Mouse (Mus musculus) liver, adult (tissue): Measurements from ENCODE around the gene Otop2.

Experiments used
- GATA4 ChIP-seq: IDR thresholded peaks from 2 replicates; pipeline ENCODE4 v1.6.1; 2014; ENCODE audit warnings: mild to moderate bottlenecking, low read length; ENCODE audit not compliant: insufficient replicate concordance

Otop2 gene

DNA sequence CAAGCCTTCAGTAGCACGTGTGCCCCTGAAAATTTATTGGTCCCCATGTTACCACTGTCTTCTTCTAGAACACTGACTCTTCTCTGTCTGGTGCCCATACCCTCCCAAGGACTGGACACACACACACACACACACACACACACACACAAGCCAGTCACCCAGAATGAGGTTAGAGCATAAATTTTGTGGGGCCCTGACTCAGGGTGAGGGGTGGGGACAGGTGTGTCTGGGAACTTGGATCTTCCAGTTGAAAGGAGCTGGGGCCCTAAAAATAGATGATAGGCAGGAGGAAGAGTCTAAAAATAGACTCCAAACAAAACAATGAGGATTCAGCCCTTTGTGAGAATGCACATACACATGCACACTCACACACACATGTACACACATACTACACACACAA is 1.8 kb downstream of the Otop2 start:
- TF ChIP-seq GATA4: no peak

DNA sequence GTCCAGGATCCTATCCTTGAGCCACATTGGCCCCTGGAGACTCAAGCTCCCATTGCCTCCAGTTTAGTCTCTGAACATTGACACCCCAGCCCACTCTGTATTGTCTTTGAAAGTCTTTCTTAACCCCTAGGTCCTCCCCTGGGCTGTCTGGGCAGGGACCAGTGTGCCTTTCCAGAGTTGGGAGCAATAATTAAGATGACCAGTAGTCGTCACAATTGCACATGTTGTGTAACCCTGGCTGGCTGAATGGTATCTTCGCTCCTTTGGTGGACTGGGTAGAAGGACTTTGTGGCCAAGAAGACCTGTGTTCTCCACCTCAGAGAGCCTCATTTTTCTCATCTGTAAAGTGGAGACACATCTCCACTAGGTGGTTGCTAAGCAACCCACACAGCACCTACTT is 7.3 kb downstream of the Otop2 start:
- TF ChIP-seq GATA4: no peak

DNA sequence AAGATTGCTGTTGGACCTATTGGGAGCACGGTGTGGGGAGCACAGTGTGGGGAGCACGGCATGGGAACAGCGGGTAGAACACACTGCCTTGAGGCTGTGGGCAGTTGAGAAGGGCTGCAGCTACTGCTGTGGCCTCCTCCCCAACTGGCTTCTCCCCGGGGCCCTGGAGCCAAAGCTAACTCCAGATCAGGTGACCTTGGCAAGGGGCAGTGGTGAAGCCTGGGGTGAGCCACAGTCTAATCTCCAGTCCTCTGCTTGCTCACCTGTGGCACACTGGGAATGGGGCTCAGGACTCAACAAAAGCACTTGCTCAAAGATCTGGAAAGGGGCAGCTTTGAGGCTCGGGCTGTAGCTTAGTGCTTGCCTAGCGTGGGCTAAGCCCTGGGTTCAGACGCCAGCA is 10.2 kb downstream of the Otop2 start:
- TF ChIP-seq GATA4: no peak

DNA sequence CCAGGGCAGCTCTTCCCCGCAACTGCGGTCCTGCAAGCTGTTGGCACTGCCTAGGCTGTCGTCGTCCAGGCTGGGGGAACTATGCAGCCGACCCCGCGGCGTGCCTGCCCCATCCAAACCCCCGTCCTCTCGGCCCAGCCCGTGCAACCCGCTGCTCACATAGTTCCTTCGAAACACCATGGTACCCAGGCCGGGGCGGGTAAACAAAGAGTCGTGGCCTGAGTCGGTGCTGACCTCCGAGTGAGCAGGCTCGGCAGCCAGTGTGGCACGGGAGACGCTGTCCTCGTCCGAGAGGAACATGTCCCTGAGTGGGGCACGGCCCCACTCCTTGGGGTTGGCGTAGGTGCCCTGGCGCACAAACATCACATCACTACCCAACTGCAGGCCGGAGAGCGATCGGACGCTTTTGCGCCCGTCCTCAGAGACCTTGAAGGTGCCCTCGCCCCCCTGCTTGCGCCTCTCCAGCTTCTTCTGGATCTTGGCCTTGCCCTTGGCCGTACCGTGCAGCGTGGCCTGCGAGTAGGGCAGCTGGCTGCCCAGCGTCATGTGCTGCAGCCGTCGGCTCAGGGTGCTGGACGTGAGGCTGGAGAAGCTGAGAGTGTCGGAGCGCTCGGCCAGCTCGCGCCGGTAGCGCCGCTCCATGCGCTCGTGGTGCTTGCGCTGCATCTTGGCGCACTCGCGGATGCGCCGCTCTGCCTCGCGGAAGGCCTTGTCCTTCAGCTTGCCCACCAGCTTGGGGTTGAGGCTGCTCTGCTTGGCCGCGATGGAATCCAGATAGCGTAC is 11.5 kb downstream of the Otop2 start:
- TF ChIP-seq GATA4: no peak

DNA sequence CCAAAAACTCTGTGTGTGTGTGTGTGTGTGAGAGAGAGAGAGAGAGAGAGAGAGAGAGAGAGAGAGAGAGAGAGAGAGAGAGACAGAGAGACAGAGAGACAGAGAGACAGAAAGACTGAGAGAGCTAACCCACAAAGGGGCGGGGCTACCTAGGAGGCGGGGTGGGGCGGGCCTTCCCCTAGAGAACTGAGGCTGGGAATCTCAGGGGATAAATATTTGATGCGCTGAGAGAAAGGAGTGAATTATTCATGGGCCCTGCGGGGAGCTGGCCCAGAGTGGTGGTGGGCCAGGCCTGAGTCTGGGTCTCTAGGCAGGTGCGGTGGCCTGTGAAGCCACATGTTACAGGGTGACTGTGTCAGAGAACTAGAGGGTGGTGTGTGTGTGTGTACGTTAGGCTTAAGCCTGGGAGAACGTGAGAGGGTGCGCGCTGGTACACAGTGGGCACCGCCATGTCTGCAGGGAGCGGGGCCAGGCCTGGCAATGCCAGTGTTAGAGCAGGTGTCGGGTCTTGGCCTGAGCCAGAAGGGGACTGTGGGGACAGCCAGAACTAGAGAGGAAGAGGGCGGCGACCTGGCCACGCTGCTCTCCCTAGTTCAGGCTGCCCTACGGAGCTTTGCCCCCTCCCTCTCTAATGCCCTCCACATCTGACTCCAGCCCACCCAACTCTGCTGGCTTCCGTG is 12.9 kb downstream of the Otop2 start:
- no peak for TF ChIP-seq GATA4

DNA sequence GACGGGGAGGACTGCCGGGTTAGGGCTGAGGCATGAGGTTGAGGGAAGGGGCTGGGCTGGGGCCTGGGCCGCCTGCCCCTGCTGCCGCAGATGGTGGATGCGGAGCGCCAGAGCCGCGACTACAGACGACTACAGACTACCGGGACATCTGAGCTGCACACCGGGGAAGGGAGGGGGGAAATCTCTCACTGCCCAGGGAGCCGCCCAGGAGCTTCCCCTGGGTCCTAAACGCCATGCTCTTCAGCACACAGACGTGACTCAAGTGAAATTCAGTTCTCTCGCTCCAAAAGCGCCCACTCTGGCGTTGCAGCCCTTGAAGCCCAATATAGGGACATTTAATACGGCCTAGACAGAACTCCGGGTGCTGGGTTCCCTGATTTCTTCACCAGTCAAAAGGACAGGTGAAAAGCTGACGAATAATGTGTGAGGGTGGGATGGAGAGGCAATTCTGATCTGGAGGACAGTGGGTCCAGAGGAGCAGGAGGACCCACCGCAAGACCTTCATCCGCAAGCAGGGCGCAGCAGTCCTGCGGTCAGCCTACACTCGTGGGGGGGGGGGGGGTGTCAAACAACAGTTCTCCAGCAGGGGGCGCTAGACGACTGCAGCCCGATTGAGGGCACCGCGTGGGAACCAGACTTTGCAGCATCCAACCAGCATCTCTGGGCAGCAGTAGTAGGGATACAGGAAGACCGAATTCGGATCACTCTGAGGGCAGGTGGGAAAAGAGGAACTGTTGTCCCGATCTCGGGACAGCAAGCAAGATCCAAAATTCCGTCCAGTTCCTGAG is 15.1 kb downstream of the Otop2 start, which contains the start of gene Ush1g:
Ush1g (minus strand) TSS at position 136 of the 788 bp plus-strand sequence.
- no peak for TF ChIP-seq GATA4

DNA sequence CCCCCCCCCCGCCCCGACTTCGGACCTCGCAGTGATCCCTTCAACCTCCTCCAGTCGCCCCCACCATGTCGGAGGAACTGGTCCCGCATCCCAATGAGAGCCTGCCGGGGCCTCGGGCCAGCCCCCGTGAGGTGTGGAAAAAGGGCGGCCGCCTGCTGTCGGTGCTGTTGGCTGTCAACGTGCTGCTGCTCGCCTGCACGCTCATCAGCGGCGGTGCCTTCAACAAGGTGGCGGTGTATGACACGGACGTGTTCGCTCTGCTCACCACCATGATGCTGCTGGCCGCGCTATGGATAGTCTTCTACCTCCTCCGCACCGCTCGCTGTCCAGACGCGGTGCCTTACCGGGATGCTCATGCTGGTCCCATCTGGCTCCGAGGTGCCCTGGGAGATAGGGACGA is 16.4 kb downstream of the Otop2 start:
- no peak for TF ChIP-seq GATA4

DNA sequence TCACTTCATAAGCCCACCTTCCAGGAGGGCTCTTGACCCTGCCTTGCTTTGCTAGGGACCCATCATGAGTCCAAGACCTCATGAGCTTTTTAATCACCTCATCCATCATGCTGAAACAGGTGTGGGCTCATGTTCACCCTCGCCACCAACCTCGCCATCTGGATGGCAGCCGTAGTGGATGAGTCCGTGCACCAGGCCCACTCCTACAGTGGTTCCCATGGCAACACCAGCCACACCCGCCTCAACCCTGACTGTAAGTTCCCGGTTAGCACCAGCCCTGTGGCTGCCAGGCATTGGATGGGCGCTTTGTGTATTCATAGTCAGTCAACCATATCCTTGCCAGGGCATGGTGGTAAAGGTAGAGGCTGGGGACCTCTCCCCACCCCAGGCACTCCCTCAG is 19.8 kb downstream of the Otop2 start:
- TF ChIP-seq GATA4: no peak

DNA sequence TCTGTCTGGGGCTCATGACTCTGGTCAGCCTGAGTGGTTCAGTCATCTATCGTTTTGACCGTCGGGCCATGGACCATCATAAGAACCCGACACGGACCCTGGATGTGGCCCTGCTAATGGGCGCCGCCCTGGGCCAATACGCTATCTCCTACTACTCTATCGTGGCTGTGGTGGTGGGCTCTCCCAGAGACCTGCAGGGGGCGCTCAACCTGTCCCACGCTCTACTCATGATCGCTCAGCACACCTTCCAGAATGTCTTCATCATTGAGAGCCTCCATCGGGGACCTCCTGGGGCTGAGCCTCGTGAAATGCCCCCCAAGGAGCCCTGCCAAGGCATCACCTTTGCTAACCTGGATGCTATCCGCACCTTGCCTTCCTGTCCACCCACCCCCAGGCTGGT is 22.4 kb downstream of the Otop2 start:
- no peak for TF ChIP-seq GATA4

DNA sequence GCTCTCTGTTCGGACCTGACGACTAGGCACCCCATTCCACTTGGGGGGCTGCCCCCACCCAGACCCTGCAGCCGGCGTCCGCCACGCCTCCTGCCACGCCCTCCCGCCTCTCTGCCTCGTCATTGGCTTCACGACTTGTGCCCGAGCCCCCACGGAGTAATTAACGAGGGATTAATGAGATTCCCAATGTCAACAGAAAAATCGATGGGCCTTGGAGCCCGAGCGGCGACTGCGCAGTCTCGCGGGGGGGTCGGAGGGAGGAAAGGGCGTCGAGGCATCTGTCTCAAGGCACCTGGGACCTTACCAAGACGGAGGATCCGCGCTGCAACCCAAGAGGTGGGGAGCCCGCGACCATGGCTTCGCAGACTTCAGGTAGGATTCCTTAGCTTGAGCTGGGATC is 27.6 kb downstream of the Otop2 start, which contains the start of gene Otop3:
Otop3 (plus strand) TSS at position 201 of the 400 bp plus-strand sequence.
- TF ChIP-seq GATA4: no peak

DNA sequence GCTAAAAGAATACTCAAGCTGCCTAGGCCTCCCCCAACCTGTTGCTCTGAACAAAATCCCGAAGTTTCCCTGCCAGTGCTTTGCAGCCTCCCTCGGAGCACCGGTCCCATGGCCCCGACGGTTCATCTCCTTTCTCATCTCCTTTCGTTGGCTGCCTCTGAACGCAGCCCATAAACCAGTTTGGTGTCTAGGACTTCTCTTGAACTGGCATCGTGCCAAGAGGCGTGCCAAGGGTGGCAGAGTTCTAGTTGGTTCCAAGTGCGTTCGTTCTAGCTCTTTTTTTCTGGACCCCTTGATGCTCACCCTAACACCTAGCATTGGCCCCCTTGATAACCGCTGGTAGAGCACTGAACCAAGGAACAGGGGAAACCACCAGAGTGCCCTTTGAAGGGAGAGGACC is 28.3 kb downstream of the Otop2 start:
- no peak for TF ChIP-seq GATA4

DNA sequence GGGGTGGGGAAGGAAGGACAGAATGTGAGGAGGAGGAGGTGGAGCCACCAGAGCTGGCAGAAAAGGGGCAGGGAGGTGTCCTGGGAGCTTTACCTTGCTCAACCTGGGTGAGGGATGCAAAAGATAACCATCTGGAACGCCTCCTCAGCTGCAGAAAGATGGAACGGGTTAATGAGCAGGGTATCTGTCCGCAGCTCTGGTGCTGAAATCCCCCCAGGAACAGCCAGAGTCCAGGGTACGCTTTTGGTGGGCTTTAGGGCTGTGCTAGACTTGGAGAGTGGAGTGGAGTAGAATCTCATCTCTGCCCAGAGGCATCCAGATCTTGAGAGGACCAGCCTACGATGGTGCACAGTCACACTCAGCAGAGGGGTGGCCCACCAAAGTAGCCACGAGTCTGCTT is 29.2 kb downstream of the Otop2 start:
- no peak for TF ChIP-seq GATA4

DNA sequence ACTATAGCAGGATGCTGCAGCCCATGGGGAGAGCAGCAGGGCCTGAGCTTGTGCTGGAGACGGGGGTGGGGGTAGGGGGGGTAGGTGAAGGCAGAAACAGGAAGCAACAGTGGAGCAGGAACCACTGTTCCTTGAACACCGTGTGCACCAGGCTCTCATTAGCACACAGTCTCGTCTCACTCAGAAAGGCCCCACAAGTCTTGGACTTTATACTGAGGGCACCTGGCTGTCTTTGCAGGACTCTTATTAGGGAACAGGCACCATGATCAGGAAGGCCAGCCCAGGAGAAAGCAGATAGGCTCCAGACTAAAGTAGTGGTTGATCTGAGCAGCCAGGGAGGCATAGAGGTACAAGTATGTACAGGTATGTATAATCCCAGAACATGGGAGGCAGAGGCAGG is 30.4 kb downstream of the Otop2 start:
- no peak for TF ChIP-seq GATA4

DNA sequence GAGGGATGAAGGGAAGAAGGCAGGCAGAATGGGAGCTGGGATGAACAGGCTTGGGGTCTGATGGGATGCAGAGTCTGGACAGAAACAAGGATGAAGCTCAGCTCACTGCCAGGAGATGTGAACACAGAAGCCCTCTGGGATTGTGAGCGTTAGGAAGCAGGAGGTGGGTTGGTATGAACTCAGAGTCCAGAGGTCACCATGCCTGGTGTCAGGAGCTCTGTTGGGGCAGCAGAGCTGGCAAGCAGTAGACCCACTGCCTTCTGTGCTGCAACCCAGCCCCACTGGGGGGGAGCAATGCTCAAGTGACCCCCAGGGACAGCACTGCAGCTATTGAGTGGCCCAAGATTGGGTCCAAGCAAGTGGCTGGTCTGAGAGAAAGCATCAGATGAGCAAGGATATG is 30.9 kb downstream of the Otop2 start:
- no peak for TF ChIP-seq GATA4

DNA sequence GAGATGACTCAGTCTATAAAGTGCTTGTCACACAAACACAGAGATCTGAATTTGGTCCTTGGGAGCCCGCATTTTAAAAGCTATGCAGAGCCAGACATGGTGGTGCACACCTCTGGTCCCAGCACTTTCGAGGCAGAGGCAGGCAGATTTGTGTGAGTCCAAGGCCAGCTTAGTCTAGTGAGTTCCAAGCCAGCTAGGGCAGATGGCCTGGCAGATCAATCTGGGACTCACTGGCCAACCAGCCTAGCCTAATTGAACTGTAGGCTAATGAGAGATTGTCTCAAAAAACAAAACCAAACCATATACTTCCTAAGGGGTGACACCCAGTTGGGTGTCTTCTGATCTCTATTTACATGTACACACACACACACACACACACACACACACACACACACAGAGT is 34.3 kb downstream of the Otop2 start:
- TF ChIP-seq GATA4: no peak

DNA sequence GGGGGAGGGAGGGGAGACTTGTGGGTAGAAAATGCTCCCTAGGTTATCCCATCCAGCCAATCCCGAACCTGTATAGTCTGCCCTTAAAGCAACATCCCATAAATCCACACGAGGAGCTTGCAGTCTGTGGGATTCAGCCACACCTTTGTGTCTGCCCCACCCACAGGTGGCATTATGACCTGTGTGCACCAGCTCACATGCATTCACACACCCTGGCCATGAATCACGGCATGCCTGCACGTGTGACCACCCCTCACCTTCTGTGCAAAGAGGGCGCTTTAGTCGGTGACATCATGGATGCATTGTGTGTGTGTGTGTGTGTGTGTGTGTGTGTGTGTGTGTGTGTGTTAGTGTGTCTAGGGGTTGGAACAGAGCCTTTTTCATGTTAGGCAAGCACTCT is 34.9 kb downstream of the Otop2 start:
- no peak for TF ChIP-seq GATA4

DNA sequence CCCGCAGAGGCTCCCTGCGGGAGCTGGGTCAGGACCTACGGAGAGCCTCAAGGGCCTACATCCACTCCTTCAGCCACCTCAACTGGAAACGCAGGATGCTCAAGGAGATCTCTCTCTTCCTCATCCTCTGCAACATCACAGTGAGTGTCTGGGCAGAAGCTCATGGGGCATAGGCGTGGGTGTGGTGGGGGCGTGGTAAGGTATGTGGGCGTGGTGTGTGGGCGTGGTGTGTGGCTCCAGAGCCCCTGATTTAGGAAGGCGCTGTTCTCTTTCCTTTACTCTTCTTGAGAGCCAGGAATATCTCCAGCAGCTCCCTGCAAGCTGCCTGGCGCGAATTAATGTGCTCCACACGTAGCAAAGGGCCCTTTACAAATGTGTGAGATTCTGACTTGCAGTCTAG is 38.0 kb downstream of the Otop2 start:
- no peak for TF ChIP-seq GATA4

DNA sequence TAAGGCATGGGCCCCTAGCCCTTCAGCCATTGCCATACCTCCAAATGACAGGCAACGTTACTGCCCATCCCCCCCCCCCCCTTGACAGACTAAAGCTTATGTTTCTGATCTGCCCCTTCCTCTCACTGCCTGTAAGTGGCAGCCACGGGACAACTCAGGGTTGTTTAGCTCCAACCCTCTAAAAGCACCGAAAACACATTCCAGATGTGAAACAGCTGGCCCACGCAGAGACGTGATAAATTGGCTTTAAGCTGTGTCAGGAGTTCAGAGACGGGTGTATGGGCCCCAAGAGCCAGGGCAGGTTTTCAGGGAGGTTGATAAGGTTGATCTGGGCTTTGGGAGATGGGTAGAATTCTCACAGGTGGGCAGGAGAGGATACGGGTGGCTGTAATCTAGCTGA is 38.6 kb downstream of the Otop2 start:
- TF ChIP-seq GATA4: no peak
